Mouse (Mus musculus): ENCODE measurements around the gene Cyth3. TPM values are rescaled to one million over a fixed set of nuclear protein-coding genes. Genes with fewer than 3 reads are reported as not detected.
A peak's percentile ranks its signal among the peaks of the same experiment; 100 is the strongest.

The Cyth3 gene
- polyA plus RNA-seq, 1 experiment from 2014 or later: 52.0 TPM

DNA sequence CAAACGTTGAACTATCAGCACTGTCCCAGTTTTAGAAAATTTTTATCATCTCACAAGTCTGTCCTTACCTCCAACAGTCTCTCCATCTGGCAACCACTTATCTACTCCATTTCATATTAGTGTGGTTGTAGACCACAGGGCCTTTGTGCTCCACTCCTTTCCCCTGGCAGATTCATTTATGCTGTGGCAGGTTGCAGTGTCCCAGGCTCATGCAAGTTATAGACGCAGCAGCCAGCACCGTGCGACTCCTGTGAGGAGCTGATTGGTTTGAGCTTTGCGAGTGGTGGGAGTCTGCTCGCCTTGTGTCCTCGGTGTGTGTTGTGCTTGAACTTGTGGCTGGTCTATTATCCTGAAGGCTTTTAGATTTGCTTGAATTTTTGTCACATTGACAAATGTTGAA lies 17.6 kb downstream of the Cyth3 start:
- WGBS: 79% methylated on average over 7 of the region's 7 CpGs
- H3K4me2 ChIP-seq: no peak overlapping the region
- no peak for TF ChIP-seq CTCF (IDR thresholded peaks at IDR 0.05; ENCODE audit: low read depth)
- no peak overlapping the region for H3K4me3 ChIP-seq (ENCODE audit: low read depth, low read length)
- H3K9ac ChIP-seq: no peak overlapping the region
- H3K9me3 ChIP-seq (ENCODE audit: low read depth, low read length): no peaks in the 10 kb centered on the region
- peaks cover 11% of the 10 kb centered on the region for H3K4me1 ChIP-seq (ENCODE audit: insufficient read depth)
- no peaks in the 10 kb centered on the region for H3K27me3 ChIP-seq (ENCODE audit: insufficient read depth, low read length)
- no peaks in the 10 kb centered on the region for H3K36me3 ChIP-seq (ENCODE audit: insufficient read depth)
- DNase-seq: no peak
- no peak for ATAC-seq (ENCODE audit: insufficient read depth)
- no peak overlapping the region for H3K27ac ChIP-seq (ENCODE audit: low read depth)

DNA sequence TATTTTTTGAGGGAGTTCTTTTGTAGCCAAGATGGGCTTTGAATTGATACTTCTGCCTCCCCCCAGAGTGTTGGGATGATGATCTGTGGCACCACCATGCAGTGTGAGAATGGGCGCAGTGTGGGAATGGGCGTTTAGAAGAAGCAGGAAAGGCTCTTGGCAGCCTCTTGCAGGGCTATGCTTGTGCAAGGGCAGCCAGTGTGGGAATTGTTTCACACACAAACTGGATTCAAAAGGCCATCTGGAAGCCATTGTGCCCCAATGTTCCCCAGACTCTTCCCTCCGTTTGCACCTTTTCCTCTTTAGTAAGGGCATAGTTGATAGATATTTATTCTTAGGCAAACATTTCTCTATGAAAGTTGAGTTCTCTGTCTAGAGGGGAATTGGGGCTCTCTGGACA lies 19.3 kb downstream of the Cyth3 start:
- Histone ChIP-seq H3K4me2 (no peak overlapping the region), H3K27ac (ENCODE audit: low read depth) (no peak overlapping the region), H3K9ac (no peak overlapping the region), H3K4me1 (ENCODE audit: insufficient read depth) (peaks cover 4% of the 10 kb centered on the region; the same call in 1 of the 2 replicates), H3K36me3 (ENCODE audit: insufficient read depth) (no peaks in the 10 kb centered on the region), H3K27me3 (ENCODE audit: insufficient read depth, low read length) (no peaks in the 10 kb centered on the region), H3K9me3 (ENCODE audit: low read depth, low read length) (no peaks in the 10 kb centered on the region), H3K4me3 (ENCODE audit: low read depth, low read length) (no peak overlapping the region)
- DNase-seq: no peak
- ATAC-seq (ENCODE audit: insufficient read depth): no peak
- TF ChIP-seq CTCF (IDR thresholded peaks at IDR 0.05; ENCODE audit: low read depth): no peak
- 72% methylated on average over 3 of the region's 3 CpGs for WGBS

DNA sequence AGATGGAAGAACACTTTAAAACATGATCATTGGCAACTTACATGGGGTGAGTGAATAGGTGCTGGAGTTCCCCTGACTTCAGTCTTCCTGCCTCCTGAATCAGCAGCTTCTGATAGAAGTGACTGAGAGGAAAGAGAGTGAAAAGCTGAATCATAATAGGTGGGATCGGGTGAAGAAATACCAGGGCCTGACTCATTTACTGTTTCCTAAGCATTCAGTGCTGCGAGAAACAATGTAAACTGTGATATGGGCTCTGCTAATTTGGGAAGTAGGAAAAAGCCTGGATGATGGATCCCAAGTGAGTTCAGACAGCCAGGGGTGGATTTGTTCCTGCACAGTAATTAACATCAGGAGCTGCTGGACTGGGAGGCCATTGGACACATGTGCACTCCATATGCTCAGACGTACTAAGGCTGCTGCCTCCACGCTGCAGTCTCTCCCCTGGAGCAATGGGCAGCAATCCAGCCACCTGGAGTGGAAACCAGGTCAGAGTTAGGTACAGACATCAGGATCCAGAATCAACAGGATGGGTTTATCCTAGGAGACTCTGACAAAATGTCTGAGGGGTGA lies 20.1 kb downstream of the Cyth3 start:
- TF ChIP-seq CTCF (IDR thresholded peaks at IDR 0.05; ENCODE audit: low read depth): no peak
- H3K4me3 ChIP-seq (ENCODE audit: low read depth, low read length): no peak overlapping the region
- DNase-seq (no peak), ATAC-seq (ENCODE audit: insufficient read depth) (peak; percentile 53; the same call in 1 of the 2 replicates)
- WGBS: 49% methylated on average over 4 of the region's 4 CpGs
- no peaks in the 10 kb centered on the region for H3K4me1 ChIP-seq (ENCODE audit: insufficient read depth)
- H3K36me3 ChIP-seq (ENCODE audit: insufficient read depth): no peaks in the 10 kb centered on the region
- H3K9ac ChIP-seq: no peak overlapping the region
- no peaks in the 10 kb centered on the region for H3K27me3 ChIP-seq (ENCODE audit: insufficient read depth, low read length)
- H3K4me2 ChIP-seq: no peak overlapping the region
- no peaks in the 10 kb centered on the region for H3K9me3 ChIP-seq (ENCODE audit: low read depth, low read length)
- no peak overlapping the region for H3K27ac ChIP-seq (ENCODE audit: low read depth)

DNA sequence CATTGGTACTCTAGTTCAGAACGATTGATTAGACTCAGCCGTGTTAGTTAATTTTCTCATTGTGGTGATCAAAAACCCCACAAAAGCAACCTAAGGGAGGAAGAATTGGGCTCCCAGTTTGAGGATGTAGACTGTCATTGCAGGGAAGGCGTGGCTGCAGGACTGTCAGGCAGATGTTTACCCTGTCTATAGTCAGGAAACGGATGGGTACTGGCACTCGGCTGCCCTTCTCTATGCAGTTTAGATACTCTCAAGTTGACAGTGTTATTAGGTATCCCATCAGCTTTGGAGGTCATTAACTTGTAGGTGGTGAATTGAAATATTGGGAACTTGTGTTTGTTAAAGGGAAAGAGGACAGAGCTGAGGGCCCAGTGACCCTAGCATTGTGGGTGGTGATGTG lies 23.7 kb downstream of the Cyth3 start:
- Histone ChIP-seq H3K27ac (ENCODE audit: low read depth) (no peak overlapping the region), H3K9ac (no peak overlapping the region), H3K4me2 (no peak overlapping the region), H3K4me1 (ENCODE audit: insufficient read depth) (no peaks in the 10 kb centered on the region), H3K9me3 (ENCODE audit: low read depth, low read length) (no peaks in the 10 kb centered on the region), H3K4me3 (ENCODE audit: low read depth, low read length) (no peak overlapping the region), H3K27me3 (ENCODE audit: insufficient read depth, low read length) (no peaks in the 10 kb centered on the region), H3K36me3 (ENCODE audit: insufficient read depth) (no peaks in the 10 kb centered on the region)
- no peak for TF ChIP-seq CTCF (IDR thresholded peaks at IDR 0.05; ENCODE audit: low read depth)
- ATAC-seq (ENCODE audit: insufficient read depth) (no peak), DNase-seq (no peak)
- WGBS: 61% methylated on average over 5 of the region's 5 CpGs

DNA sequence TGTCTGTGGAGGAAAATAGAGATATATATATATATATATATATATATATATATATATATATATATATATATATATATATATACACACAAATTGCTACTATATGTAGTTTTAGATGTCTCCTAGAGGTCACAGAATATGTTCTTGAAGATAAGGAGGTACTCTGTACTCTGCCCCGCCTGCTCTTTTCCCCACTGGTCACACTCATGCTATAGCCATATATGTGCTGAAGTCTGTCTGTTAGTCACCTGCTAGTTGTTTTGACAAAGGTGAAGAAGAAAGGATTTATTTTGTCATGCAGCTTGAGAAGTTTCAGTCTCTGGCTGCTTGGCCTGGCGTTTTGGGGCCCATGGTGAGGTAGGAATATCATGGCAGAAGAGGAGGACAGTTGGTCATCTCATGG lies 25.2 kb downstream of the Cyth3 start:
- H3K36me3 ChIP-seq (ENCODE audit: insufficient read depth): no peaks in the 10 kb centered on the region
- TF ChIP-seq CTCF (IDR thresholded peaks at IDR 0.05; ENCODE audit: low read depth): no peak
- H3K27me3 ChIP-seq (ENCODE audit: insufficient read depth, low read length): no peaks in the 10 kb centered on the region
- no peaks in the 10 kb centered on the region for H3K4me1 ChIP-seq (ENCODE audit: insufficient read depth)
- no peak overlapping the region for H3K9ac ChIP-seq
- DNase-seq (no peak), ATAC-seq (ENCODE audit: insufficient read depth) (no peak)
- no peak overlapping the region for H3K4me2 ChIP-seq
- no peak overlapping the region for H3K27ac ChIP-seq (ENCODE audit: low read depth)
- H3K9me3 ChIP-seq (ENCODE audit: low read depth, low read length): no peaks in the 10 kb centered on the region
- 86% methylated on average over 2 of the region's 2 CpGs for WGBS
- H3K4me3 ChIP-seq (ENCODE audit: low read depth, low read length): no peak overlapping the region

DNA sequence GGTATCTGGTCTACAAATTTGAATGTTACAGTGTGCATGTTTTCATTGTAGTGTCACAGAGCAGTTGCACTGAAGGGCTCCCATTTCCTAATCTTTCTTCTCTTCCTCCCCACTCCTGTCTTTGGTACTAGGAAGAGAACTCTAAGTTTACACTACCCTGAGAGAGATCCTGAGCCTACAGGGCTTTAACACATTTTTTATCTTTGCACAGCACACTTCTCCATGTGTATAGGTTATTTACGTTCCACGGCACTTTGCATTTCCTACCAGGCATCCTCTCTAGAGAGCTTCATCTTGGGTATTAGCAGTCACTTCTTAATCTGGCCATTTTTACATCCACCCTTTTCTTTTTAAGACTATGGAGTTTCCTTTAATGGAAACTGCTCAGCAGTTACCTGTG lies 25.8 kb downstream of the Cyth3 start:
- no peaks in the 10 kb centered on the region for H3K27me3 ChIP-seq (ENCODE audit: insufficient read depth, low read length)
- DNase-seq (no peak), ATAC-seq (ENCODE audit: insufficient read depth) (no peak)
- H3K4me1 ChIP-seq (ENCODE audit: insufficient read depth): no peaks in the 10 kb centered on the region
- H3K4me2 ChIP-seq: no peak overlapping the region
- no peaks in the 10 kb centered on the region for H3K9me3 ChIP-seq (ENCODE audit: low read depth, low read length)
- TF ChIP-seq CTCF (IDR thresholded peaks at IDR 0.05; ENCODE audit: low read depth): no peak
- WGBS: 75% methylated on average over 2 of the region's 2 CpGs
- H3K9ac ChIP-seq: no peak overlapping the region
- H3K27ac ChIP-seq (ENCODE audit: low read depth): no peak overlapping the region
- no peaks in the 10 kb centered on the region for H3K36me3 ChIP-seq (ENCODE audit: insufficient read depth)
- H3K4me3 ChIP-seq (ENCODE audit: low read depth, low read length): no peak overlapping the region

DNA sequence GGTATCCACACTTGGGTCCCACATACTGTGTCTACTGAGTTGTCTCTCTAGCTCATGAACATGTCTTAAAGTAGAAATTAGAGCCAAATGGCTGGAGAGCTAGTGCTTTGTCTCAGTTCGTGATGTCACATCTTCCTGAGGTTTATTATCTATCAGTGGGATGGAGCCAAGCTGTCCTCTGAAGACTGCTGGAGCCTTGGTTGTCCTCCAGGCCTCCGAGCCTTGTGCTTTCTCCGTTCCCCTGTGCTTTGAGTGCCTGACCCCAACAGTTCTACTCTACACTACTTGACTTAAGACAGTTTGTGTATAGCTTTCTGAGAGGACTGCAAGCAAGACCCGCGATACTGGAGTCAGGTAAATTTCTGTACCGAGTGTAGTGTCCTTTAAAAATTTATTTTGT lies 26.9 kb downstream of the Cyth3 start:
- DNase-seq (no peak), ATAC-seq (ENCODE audit: insufficient read depth) (no peak)
- H3K9me3 ChIP-seq (ENCODE audit: low read depth, low read length): no peaks in the 10 kb centered on the region
- no peak overlapping the region for H3K4me3 ChIP-seq (ENCODE audit: low read depth, low read length)
- no peak for TF ChIP-seq CTCF (IDR thresholded peaks at IDR 0.05; ENCODE audit: low read depth)
- H3K4me1 ChIP-seq (ENCODE audit: insufficient read depth): no peaks in the 10 kb centered on the region
- no peaks in the 10 kb centered on the region for H3K27me3 ChIP-seq (ENCODE audit: insufficient read depth, low read length)
- 85% methylated on average over 6 of the region's 6 CpGs for WGBS
- no peak overlapping the region for H3K27ac ChIP-seq (ENCODE audit: low read depth)
- no peaks in the 10 kb centered on the region for H3K36me3 ChIP-seq (ENCODE audit: insufficient read depth)
- H3K4me2 ChIP-seq: no peak overlapping the region
- H3K9ac ChIP-seq: no peak overlapping the region
